Mouse (Mus musculus): ENCODE data around the gene Tspan5.
A peak's percentile ranks its signal among the peaks of the same experiment; 100 is the strongest.

The Tspan5 gene

DNA sequence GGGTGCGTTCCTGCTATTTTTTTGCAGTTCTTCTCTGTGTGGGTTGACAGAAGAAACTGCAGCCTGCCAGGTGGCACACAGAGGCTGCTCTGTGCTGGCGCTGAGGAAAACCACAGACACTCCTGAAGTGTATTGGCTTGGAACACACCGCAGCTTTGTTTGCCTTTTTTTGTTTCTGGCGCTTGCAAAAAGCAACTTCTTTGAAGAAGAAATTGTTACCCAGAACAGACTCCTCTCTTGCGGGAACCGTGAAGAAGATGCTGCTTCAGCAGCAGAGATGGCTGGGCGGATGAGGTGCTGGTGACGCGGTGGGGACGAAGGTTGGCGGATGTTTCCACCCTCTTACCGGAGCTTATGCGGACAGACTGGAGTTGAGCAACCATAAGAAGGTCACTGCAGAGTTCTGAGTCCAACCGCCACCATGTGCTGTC, 135.0 kb downstream of the Tspan5 start:
- DNase-seq (ENCODE audit: low read depth, low spot score): no peak

DNA sequence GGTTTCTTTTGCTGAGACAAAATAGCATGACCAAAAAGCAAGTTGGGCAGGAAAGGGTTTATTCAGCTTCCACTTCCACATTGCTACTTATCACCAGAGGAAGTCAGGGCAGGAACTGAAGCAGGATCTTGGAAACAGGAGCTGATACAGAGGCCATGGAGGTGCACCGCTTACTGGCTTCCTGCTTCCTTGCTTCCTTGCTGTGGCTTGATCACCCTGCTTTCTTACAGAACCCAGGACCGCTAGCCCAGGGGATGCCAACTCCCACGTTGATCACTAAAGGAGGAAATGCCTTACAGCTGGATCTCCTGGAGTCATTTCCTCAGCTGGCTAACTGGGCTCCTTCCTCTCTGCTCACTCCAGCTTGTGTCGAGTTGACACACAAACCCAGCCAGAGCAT, 135.7 kb downstream of the Tspan5 start:
- DNase-seq (ENCODE audit: low read depth, low spot score): no peak

DNA sequence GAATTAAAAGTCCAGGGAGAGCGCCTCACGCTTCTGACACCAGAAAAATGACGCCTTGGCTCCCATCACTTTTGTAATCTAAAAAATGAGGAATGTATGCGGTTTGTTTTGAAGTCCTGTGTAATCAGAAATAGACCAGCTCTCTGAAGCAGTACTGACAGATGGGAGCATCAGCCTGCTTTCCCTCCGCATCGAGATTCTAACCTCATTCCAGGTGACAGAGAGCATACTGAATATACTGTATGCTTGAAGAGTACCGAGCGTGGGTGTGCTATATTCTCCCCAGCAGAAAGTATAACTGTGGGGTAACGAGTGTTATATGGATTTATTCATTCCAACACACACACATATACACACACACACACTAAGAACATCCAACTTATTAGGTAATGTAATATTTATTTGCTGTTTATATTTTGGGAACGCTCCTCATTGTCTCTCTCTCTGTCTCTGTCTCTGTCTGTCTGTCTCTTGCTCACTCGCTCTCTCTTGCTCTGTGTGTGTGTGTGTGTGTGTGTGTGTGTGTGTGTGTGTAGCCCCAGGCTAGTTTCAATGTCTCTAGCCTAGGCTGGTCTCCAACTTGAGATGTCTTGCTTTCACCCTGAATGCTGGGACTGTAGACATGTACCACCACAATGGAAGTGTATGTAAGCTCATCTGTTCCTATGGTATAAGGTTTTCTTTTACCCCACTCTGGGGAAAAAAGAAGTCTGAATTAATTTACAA, 139.2 kb downstream of the Tspan5 start:
- no peak for DNase-seq (ENCODE audit: low read depth, low spot score)

DNA sequence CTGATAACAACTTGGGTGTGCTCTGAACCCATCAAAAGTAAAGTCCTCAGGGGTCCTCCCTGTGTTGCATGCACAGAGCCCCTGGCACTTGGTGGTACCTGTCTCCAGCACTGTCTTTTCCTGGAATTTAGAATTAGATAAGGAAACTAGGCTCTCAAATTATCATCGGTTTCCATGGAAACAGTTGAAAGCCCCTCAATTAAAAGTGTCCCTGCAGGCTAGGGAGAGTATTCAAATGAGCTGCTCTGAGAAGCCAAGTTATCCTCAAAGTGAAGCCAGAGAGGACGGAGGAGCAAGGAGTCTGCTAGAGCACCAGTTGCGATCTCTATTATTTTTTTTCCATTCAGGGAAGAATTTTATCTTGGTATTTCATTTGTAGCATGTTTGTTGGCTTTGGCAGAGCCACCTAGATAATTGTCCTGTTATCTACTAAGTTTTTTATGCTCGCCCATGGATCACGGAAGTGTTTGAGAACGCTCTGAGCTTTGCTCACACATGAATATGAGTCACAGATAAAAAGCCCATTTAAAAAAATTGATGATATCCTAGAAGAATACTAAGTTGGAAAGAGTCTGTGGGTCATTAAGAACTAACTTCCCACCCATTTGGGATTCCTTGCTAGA, 139.8 kb downstream of the Tspan5 start:
- no peak for DNase-seq (ENCODE audit: low read depth, low spot score)

DNA sequence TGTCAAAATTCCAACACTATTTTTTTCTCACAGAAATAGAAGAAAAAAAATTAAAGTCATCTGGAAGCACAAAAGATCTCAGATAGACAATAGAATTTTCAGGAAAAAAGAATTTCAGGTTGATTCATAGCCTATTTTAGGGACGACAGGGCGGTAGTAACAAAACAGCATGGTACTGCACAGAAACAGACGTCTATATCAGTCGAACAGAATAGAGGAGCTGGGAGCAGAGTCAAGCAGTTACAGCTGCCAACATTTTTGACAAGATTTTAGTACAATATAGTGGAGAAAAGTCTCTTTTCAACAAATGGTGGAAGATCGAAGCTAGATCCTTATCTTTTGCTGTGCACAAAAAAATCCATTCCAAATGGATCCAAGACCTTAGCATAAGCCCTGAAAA, 144.1 kb downstream of the Tspan5 start:
- no peak for DNase-seq (ENCODE audit: low read depth, low spot score)

DNA sequence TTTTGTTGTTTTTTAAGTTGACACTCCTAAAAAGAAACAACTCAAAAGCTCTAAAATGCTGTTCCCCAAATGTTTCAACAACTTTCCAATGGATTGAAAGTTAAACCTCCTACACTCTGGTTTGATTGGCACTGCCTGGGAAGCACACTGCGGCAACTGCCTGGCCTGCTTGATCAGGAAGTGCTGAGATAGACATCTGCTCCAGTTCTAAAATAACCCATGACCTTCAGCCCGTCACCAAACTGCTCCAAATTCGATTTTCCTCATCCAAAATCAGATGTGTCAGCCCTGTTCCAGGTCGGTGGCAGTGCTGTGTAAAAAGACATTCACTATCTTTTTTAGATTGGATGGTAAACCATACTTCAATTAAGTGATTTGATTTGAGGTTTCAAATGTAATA, 147.2 kb downstream of the Tspan5 start:
- no peak for DNase-seq (ENCODE audit: low read depth, low spot score)

DNA sequence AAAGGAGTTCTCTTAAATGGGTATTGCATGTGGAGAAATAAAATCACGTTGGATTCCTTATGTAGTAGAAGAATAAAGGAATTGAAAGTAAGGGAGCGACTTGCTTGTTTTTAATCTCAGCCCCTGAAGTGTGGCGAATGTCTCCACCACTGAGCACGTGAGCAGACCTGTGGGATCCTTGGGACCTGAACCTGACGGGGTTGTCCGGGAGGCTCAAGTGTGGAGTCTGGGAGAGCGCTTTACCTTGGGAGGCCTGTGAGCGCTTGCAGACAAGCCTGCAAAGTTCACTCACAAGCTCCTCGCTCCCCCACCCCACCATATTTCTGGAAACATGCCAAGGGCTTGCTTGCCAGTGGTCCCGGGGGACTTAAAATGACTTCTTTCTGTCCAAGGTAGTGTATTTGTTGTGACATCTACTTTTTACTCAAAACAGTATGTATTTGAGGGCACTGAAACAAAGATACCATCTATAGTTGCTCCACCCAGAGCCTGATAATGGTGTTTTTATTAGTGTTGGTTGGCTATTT, 147.8 kb downstream of the Tspan5 start:
- no peak for DNase-seq (ENCODE audit: low read depth, low spot score)

DNA sequence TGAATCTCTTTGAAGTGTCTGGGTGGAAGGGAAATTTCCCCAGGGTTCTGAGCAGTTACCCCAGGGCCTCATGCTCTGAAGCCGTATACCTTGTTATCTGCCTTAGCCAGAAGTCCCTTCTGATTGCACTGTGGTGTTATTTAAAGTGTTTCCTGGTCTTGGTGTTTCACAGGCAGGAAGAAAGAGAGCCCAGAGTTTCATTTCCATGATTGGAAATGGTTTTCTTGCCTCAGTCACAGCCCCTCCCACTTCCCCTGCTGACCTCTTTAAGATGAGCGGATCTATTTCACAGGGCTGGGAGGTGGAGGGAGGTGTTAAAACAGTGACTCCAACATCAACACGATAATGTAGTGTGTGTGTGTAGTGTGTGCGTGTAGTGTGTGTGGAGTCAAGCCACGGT, 151.5 kb downstream of the Tspan5 start:
- DNase-seq (ENCODE audit: low read depth, low spot score): no peak

DNA sequence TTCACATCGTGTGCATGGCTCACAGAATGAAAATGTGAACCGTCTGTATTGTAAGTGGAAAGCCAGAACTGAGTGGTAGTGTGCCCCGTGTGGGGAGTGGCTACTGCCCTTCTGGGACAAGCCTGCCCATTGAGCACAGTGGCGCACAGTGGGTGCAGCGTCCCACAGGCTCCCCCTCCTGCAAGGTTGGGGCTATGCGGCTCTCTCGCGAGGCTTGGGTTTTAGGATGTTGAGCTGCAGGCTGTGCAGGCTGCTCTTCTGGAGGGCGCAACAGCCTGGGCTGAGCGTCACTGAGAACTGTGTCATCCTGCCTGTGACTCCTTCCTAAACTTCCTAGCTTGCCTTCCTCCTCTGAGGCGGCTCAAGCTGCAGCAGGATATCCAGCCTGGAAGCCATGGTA, 155.5 kb downstream of the Tspan5 start:
- DNase-seq (ENCODE audit: low read depth, low spot score): no peak

DNA sequence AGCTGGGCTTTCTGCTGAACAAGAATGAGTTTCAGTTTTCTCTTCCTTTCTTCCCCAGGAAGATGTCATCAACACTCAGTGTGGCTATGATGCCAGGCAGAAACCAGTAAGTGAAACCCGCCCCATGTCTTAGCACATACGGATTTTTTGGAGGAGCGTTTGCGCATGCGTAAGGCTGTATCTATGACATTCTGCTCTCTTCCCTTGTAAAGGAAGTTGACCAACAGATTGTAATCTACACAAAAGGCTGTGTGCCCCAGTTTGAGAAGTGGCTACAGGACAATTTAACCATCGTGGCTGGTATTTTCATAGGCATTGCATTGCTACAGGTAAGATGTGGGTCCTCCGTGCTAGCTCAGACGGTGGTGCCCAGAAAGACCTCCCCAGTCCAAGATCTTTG, 156.1 kb downstream of the Tspan5 start:
- DNase-seq (ENCODE audit: low read depth, low spot score): no peak

DNA sequence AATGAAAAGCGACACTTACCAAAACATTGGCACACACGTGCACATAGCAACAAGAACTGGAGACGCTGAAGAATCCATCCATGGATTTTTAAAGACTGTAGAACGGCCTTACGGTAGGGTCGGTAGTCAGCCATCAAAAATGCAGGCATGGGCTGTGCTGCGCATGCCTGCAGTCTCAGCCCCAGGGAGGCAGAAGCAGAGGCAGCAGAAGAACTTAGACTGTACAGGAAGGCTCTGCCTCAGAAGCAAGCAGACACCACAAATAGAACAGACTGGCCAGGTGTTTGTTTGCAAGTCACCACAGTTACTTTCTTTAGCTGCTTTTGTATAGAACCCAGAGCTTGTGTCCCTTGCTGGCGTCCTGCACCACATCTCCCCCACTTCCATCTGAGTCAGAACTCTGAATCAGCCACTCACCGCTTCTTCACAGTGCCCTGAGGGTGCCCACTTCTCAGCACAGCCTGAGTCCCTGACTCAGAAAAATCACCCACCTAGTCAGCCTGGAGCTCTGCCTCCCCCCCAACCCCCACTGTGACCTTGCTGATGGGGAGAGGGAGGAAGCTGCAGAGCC, 158.7 kb downstream of the Tspan5 start:
- DNase-seq (ENCODE audit: low read depth, low spot score): no peak

DNA sequence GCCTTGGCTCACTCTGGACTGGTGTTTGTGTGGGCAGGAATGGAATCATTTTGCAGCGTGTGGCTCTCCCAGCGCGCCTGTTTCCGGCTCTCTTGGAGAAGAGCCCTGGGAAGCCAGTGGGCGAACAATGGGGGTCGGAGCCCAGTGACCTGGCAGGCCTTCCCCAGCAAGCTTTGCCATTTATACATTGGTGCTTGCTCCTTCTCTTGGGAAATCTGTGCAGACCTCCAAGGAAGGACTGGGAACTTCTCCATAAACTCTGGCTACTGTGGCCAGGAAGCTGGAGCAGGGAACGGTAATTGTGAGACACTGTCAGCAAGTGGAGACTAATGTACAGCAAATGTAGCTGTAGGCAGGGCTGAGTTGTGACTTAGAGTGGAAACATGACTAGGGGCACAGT, 163.7 kb downstream of the Tspan5 start:
- DNase-seq (ENCODE audit: low read depth, low spot score): no peak

DNA sequence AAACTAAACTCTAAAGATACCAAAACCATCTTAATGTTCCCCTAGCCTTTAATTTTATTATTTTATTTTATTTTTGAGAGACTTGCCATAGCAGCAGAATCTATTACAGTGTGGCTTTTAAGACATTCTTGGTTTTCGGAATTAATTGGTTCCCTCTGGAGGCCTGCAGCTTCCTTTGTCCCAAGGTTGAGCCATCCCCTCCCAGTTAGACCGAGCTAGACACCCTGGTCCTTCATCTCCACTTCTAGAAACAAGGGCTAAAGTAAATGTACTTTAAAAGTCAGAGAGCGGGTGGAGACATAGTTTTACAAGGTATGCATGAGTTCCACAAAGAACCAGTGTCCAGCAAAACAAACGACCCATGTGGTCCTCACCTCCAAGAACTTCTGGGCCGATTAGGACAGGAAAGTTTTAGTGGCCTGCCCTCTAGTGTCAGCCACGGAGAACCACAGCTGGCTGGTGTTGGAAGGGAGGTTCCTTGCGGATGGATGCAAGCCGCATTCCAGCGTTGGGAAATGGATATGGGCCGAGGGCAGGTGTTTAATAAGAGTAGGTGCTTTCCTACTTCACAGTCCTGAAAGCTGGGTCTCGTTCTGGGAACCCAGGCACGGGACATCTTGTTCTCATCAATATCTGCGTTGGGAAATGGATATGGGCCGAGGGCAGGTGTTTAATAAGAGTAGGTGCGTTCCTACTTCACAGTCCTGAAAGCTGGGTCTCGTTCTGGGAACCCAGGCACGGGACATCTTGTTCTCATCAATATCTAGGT, 164.3 kb downstream of the Tspan5 start:
- peak; percentile 82 for DNase-seq (ENCODE audit: low read depth, low spot score)

DNA sequence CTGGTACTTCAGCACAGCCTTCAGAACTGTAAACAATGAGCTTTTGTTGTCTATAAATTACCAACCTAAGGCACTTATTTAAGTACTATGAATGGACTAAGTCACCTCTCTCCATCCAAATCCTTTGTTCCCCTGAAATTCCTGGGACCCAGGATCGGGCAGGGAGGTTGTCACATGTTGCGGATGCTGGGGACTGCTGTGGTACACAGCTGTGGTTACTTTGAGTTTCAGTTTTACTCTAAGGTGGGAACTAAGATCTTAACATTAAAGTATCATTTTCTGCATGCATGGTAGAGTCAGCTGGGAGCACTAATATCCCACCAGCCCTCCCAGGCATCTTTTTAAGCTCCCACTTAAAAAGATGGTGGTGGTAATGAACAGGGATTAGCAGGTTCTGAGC, 167.3 kb downstream of the Tspan5 start:
- no peak for DNase-seq (ENCODE audit: low read depth, low spot score)

DNA sequence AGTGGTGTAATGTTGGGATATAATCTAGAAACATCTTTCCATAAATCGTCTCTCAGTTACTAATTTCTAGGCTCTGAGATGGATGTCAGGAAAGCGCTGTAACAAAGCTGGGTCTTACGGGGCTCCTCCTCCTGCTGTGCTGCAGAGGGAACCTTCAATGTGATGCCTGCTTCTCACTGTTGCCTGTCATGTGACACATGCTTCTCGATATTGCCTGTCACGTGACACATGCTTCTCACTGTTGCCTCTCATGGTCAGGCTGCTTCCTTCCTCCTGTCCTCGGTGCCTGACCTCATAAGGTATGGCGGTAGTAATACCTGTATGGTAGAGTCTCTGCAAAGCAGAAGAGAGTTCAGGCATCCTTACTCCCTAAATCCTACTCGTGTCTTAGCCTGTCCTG, 170.5 kb downstream of the Tspan5 start:
- no peak for DNase-seq (ENCODE audit: low read depth, low spot score)

DNA sequence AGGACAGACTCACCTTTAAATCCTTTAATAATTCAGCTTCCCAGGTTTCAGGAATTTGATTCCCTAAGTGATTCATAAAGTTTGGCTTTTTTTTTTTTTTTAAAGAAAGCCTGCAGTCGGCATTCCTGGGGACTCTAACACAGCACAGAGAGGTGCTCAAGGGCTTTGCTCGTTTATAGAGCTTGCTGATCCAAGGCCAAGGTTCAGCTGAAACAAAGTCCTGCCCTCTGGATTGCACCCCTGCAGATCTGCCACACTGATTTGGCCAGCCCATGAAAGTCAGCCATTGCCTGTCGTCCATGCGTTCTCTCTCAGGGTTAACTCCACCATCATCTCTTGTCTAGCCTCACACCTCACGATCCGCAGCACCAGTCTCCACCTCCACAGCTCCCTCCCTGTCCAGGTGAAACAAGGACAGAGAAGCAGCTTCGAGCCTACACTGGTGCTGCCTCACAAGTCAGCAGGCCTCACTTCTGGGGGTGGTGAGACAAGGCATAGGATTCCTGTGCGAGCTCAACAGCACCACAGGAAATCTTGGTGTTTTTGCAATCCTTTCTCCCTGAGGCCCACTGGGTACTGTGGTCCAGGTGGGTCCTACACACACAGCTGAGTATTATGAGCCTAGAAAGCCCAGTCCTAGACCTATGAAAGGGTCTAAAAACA, 172.8 kb downstream of the Tspan5 start:
- no peak for DNase-seq (ENCODE audit: low read depth, low spot score)

DNA sequence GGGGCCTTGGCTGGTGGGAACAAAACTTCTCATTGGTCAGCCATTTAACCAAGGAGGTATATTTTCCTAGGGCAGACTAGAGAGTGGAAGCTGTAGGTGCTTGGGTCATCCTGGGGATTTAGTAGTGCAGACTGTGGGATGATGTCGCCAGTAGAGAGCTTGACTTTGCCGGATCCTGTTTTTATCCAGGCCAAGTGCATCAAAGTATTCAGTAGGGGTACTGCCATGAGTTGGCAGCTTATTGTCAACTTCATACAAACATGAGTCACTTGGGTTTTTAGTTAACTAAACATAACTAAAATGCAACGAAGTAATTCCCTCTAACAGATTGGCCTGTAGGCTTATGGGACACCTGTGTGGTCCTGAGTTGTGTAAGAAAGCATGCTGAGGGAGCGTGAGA, 174.6 kb downstream of the Tspan5 start:
- DNase-seq (ENCODE audit: low read depth, low spot score): no peak

DNA sequence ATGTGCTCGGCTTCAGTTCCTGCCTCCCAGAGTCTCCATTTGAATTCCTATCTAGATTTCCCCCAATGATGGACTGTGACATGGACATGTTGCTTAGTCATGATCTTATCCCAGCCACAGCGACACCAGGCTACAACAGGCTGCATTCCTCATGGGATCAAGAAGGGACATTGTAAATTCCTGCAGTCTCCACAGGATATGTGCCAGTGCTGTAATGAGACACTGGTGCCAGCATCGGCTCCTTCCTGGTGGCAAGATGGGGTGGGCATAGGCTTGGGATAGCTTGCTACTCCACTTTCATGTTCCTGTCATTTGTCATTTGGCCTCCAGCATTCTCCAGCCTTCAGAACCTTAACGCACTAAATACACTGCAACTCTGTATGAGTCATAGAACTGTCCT, 175.0 kb downstream of the Tspan5 start:
- no peak for DNase-seq (ENCODE audit: low read depth, low spot score)

DNA sequence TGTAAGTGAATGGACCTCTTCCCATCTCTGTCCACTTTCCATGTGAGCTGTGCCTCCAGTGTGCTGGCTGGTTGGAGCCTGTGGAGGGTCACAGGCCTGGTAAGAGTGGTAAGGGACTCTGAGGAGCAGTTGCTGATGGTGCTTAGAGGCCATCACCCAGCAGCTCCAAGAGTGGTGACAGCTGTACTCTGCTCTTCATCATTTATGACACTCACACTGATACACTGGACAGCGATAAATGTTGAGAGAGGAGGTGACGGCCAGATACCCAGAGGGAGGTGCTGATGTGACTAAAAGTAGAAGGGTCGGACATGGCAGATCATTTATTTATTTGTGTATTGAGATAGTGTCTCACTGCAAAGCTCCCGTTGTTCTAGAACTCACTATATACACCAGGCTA, 176.2 kb downstream of the Tspan5 start:
- DNase-seq (ENCODE audit: low read depth, low spot score): no peak

DNA sequence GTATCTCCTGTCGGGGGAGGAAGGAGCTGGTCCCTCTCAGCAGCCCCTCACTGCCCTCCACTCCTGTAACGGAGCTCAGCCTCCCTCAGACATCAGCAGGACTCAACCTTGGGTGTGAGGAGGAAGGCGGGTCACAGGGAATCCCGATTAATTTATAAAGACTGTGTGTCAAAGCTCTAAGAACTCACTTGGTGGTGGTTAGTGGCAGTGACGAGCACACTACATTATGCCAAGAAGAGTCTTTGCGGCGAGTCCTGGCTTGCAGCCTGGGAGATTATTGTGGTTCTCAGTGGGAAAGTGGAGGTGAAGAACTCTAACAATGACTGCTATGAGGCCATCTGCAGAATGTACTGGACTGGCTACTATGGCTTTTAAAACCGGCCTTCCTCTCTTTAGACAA, 184.2 kb downstream of the Tspan5 start:
- no peak for DNase-seq (ENCODE audit: low read depth, low spot score)

DNA sequence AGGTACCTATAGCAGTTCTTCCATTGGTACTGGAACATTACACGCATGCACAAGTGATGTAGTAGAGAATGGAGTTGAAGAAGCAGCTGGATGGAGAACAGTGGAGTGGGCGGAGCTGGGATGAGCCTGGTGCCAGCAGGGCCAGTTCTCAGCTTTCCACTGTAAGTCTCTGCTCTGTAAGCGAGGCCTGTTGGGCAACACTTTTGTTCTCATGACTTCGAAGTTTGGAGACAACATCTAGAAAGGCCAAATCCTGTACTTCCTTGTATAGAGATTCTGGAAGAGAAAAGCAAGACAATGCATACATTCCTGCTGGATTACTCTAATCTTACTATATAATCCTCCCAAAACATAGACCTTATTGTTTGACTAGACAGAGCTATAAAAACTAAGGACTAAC, 185.4 kb downstream of the Tspan5 start:
- DNase-seq (ENCODE audit: low read depth, low spot score): no peak

DNA sequence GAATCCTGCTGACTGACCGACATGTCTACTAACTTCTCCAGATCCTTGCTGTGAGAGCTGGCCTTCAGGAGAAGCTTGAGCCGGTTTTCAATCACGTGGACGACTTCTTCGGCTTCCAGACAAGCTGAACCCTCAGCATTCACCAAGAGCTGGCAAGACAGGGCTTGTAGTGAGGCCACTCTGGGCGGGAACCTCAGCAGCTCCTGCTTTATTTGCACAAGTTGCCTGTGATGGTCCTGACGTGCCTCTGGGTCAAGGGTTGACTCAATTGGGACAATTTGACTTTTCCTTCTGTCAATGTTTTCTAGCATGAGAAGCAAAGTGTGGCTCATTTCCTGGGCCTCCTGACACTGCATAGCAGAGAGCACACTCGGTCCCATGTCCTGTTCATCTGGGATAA, 194.8 kb downstream of the Tspan5 start:
- no peak for DNase-seq (ENCODE audit: low read depth, low spot score)

All from R1 (cell line).